Mouse (Mus musculus): ENCODE data around the gene Atpaf2. TPM values are rescaled to one million over a fixed set of nuclear protein-coding genes. Genes with fewer than 3 reads are reported as not detected.

Atpaf2 gene
- total and polyA plus RNA-seq, 3 experiments, result 47.8 to 79.2 (median 78.6) TPM

- Histone ChIP-seq H3K79me2 (replicated peaks; ENCODE audit: control insufficient read depth, extremely low read depth, insufficient read depth, poor library complexity, severe bottlenecking) (no peaks in the 10 kb centered on the region), H3K9ac (ENCODE audit: insufficient read depth, low read depth) (no peak overlapping the region), H3K27ac (ENCODE audit: insufficient read depth, low read depth) (no peak overlapping the region), H3K4me3 (replicated peaks in 1 of 3; ENCODE audit: low read depth in 2 of 3, low read length in 2 of 3, poor library complexity in 1 of 3) (no peak overlapping the region), H3K27me3 (replicated peaks) (no peaks in the 10 kb centered on the region), H3K4me2 (ENCODE audit: insufficient read depth, low read depth, poor library complexity, severe bottlenecking) (no peak overlapping the region), H3K4me1 (ENCODE audit: control insufficient read depth in 1 of 2, insufficient read depth in 2 of 2) (peaks cover 32 to 48% of the 10 kb centered on the region in 2 experiments), H3K36me3 (replicated peaks in 1 of 2; ENCODE audit: control insufficient read depth in 1 of 2, insufficient read depth in 1 of 2, low read length in 1 of 2) (no peaks in the 10 kb centered on the region), H3K9me3 (replicated peaks; ENCODE audit: low read length) (no peaks in the 10 kb centered on the region)
- DNase-seq (ENCODE audit: extremely low read depth), result no peak
- no peak for TF ChIP-seq EP300 (IDR thresholded peaks at IDR 0.05; ENCODE audit: low read length)
- in situ Hi-C loops (cut with MboI; ENCODE audit: low pct_ligation_motif_present, low pct_unique_long_range_greater_than_20kb, low sequenced_read_pairs) (no loop called here), dilution Hi-C loops (cut with MboI; ENCODE audit: extremely low pct_ligation_motif_present, extremely low pct_unique_long_range_greater_than_20kb, low sequenced_read_pairs) (no loop called here)
These were observed 47.8 kb downstream of the Atpaf2 start for GRCm38 (mm10) chr11:60370431-60370830.

GRCm38 (mm10) chr11:60369448-60369847, 48.8 kb downstream of the Atpaf2 start:
- DNase-seq (ENCODE audit: extremely low read depth), result no peak
- dilution Hi-C loops (cut with MboI; ENCODE audit: extremely low pct_ligation_motif_present, extremely low pct_unique_long_range_greater_than_20kb, low sequenced_read_pairs) (no loop called here), in situ Hi-C loops (cut with MboI; ENCODE audit: low pct_ligation_motif_present, low pct_unique_long_range_greater_than_20kb, low sequenced_read_pairs) (no loop called here)
- Histone ChIP-seq H3K36me3 (replicated peaks in 1 of 2; ENCODE audit: control insufficient read depth in 1 of 2, insufficient read depth in 1 of 2, low read length in 1 of 2) (no peaks in the 10 kb centered on the region), H3K4me1 (ENCODE audit: control insufficient read depth in 1 of 2, insufficient read depth in 2 of 2) (peaks cover 25 to 38% of the 10 kb centered on the region in 2 experiments), H3K79me2 (replicated peaks; ENCODE audit: control insufficient read depth, extremely low read depth, insufficient read depth, poor library complexity, severe bottlenecking) (no peaks in the 10 kb centered on the region), H3K9me3 (replicated peaks; ENCODE audit: low read length) (no peaks in the 10 kb centered on the region), H3K27ac (ENCODE audit: insufficient read depth, low read depth) (no peak overlapping the region), H3K4me3 (replicated peaks in 1 of 3; ENCODE audit: low read depth in 2 of 3, low read length in 2 of 3, poor library complexity in 1 of 3) (no peak overlapping the region), H3K4me2 (ENCODE audit: insufficient read depth, low read depth, poor library complexity, severe bottlenecking) (no peak overlapping the region), H3K27me3 (replicated peaks) (no peaks in the 10 kb centered on the region), H3K9ac (ENCODE audit: insufficient read depth, low read depth) (no peak overlapping the region)
- TF ChIP-seq ZMIZ1 (IDR thresholded peaks at IDR 0.05; ENCODE audit: low read depth, low read length), result no peak

- TF ChIP-seq IRF4 (IDR thresholded peaks at IDR 0.05; ENCODE audit: low read depth, low read length) (no peak), HCFC1 (IDR thresholded peaks at IDR 0.05; ENCODE audit: low read depth, low read length) (no peak), USF1 (IDR thresholded peaks at IDR 0.05; ENCODE audit: low read depth, low read length) (peak; percentile 84), CHD2 (IDR thresholded peaks at IDR 0.05; ENCODE audit: low read length) (no peak), ZNF384 (IDR thresholded peaks at IDR 0.05; ENCODE audit: low read depth, low read length) (no peak), EP300 (IDR thresholded peaks at IDR 0.05; ENCODE audit: low read length) (no peak), KAT2A (IDR thresholded peaks at IDR 0.05; ENCODE audit: insufficient replicate concordance, low read length) (no peak), MAX (IDR thresholded peaks at IDR 0.05; ENCODE audit: low read length) (no peak), TBP (conservative IDR thresholded peaks at IDR 0.05; ENCODE audit: low read depth, low read length) (no peak), ETS1 (conservative IDR thresholded peaks at IDR 0.05; ENCODE audit: low read depth, low read length) (no peak), BHLHE40 (IDR thresholded peaks at IDR 0.05; ENCODE audit: low read depth, low read length) (peak; percentile 72; the same call in 1 of the 2 replicates), USF2 (conservative IDR thresholded peaks at IDR 0.05; ENCODE audit: low read depth, low read length) (peak; percentile 85), ZC3H11A (IDR thresholded peaks at IDR 0.05; ENCODE audit: low read depth, low read length) (no peak), JUND (conservative IDR thresholded peaks at IDR 0.05; ENCODE audit: low read depth, low read length) (no peak)
- no peaks in the 10 kb centered on the region for H3K27me3 ChIP-seq (replicated peaks)
- no peak overlapping the region for H3K4me3 ChIP-seq (replicated peaks in 1 of 3; ENCODE audit: low read depth in 2 of 3, low read length in 2 of 3, poor library complexity in 1 of 3)
- H3K4me1 ChIP-seq (ENCODE audit: control insufficient read depth in 1 of 2, insufficient read depth in 2 of 2), result peaks cover 20 to 33% of the 10 kb centered on the region in 2 experiments
- peak overlapping the region; percentile 47; the same call in 1 of the 2 replicates for H3K4me2 ChIP-seq (ENCODE audit: insufficient read depth, low read depth, poor library complexity, severe bottlenecking)
- no peaks in the 10 kb centered on the region for H3K36me3 ChIP-seq (replicated peaks in 1 of 2; ENCODE audit: control insufficient read depth in 1 of 2, insufficient read depth in 1 of 2, low read length in 1 of 2)
- DNase-seq (ENCODE audit: extremely low read depth), result no peak
- H3K9me3 ChIP-seq (replicated peaks; ENCODE audit: low read length), result no peaks in the 10 kb centered on the region
- no peak overlapping the region for H3K9ac ChIP-seq (ENCODE audit: insufficient read depth, low read depth)
- no peaks in the 10 kb centered on the region for H3K79me2 ChIP-seq (replicated peaks; ENCODE audit: control insufficient read depth, extremely low read depth, insufficient read depth, poor library complexity, severe bottlenecking)
- dilution Hi-C loops (cut with MboI; ENCODE audit: extremely low pct_ligation_motif_present, extremely low pct_unique_long_range_greater_than_20kb, low sequenced_read_pairs), result no loop called here
- H3K27ac ChIP-seq (ENCODE audit: insufficient read depth, low read depth), result no peak overlapping the region
- in situ Hi-C loops (cut with MboI; ENCODE audit: low pct_ligation_motif_present, low pct_unique_long_range_greater_than_20kb, low sequenced_read_pairs), result no loop called here
These were observed 49.3 kb downstream of the Atpaf2 start for GRCm38 (mm10) chr11:60368909-60369308.

Measured in CH12.LX (cell line).